Mouse (Mus musculus): ENCODE data around the gene Rer1.
"Not testable (repeated sequence)": the region's sequence is repeated elsewhere in the genome, so short reads cannot be mapped to it uniquely, and the experiment has no call there.

Rer1 gene

DNA sequence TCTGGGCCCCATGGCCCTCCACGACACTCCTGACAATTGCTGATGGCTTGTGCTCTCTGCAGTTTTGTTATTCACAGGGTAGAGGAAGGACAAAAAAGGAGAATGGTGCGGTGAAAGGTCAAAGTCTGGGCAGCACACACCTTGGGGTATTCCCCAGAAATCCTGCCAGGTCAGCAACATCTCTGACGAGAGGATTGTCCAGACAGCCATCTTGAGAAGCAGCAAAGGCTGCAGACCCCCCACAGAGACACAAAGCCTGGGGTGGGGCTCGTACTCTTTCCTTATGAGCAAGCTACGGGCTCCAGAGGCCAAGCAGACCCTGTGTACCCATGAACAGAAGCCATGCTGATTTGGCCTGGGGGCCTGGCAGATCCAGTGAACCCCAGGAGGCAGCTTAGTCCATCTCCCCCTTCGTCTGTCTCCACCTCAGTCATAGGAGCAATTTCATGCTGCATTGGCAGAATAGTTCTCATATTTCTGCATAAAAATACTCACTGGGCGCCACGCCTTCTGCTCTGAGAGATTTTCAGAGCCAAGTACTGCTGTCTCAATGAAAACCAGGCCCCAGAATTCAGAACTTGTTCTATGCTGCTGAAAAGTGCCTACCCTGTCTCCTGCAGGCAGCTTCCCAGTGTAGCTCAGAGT, 27.7 kb upstream of the Rer1 start:
- peak in 1 of 2 experiments; percentile 29 for DNase-seq

DNA sequence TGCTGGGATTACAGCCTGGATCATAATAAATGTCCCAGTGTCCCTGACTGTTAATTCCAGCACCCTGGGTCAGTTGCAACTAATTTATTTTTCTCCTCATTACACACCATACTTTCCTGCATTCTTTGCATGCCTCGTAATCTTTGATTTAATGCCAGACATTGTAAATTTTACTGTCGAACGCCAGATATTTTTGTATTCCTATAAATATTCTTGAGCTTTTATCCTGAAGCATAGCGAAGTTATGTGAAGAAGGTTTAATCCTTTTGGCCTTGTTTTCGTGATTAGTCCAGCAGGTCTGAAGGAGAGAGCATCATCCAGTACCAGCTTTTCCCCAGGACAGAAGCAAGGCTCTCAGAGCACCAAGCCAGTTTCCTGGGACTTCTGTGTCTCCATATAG, 23.3 kb upstream of the Rer1 start:
- DNase-seq = no peak

DNA sequence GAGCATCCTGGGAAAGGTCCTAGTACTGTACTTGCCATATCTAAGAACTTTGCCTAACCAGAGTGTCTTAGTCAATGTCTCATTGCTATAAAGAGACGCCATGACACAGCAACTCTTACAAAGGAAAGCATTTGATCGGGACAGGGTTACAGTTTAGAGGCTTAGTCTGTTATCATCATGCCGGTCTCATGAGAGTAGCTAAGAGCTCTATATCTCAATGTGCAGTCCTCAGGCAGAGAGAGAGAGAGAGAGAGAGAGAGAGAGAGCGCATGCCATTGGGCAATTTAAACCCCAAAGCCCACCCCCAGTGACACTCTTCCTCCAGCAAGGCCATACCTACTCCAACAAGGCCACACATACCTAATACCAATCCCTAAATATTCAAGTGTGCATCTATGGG, 21.7 kb upstream of the Rer1 start:
- no peak for DNase-seq

DNA sequence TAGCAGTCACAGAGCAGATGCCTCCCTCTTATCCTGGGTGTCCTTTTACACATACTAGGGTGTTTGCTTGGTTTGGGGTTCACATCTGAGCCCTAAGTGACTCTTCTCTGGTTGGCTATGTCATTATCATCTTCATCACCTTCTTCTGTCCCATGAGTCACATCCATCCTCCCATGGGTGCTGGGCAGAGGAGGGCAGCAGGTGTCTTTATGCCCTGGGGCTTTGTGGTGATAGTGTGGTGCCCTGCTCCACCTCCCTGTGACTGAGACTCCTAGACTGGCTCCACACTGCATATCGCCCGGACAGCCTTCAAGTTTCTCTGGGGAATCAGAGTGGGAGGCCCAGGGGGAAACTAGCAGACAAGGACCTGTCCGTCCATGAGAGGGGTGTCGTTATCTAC, 12.4 kb upstream of the Rer1 start:
- DNase-seq = no peak

DNA sequence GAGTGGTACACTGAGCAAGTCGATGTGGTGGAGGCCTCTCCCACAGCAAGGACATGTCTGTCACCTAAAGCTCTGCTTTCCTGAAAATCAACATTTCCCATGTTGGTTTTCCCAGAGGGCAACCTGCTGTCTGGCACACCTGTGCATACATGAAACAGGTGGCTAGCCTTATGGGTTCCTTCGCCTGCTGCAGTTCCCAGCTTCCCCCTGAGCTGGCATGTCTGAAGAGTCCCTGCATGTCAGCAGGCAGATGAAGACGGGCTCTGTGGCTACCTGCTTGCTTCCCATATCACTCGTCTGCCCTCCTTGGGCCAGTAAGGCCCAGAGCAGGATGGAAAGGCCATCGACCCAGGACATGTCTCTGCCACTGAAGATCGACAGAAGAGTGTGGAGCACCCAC, 11.3 kb upstream of the Rer1 start:
- DNase-seq = no peak

DNA sequence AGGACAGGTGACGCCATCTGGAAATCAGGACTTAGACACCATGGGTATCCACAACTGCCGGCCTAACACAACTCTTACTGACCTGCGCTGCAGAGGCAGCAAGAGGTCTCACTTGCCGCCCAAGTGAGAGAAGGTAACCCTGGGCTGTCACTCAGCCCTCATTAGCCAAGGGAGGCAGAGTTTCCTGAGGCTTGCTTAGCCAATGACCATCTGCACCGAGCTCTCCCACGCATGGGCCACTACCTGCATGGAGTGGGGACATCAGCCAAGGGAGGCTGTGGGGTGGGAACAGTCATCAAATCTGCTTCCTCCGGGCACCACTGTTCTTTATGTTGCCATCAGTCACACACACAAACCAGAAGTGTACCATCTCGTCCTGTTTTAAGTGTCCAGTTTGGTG, 9.8 kb upstream of the Rer1 start:
- no peak for DNase-seq

DNA sequence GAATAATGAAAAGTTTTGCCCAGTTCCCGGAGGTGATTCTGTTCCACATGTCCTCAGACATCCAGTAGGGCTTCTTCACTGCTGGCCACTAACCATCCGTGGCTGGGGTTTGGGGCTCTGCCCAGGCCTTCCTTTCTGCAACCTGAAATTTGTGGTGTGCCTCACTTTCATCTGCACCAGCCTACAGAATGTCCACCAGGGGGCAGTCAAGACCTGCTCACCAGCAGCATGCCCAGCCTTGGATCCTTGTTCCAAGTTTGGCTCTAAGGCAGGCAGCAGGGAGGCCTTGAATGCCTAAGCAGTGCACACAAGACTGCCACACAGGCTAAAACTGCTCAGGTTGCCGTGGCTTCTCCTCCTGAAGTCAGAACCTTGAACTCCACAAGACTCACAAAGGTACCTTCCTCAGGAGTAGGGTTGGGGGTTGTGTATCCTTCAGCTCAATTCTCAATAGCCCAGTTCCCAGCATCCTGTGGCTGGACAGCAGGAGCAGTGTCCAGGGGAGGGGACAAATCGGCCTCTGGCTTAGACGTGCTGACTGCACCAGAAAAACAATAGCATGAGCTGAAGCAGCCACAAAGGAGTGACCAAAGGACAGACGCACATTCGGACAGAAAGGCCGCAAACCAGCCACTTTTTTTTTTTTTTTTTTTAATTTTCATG, 9.2 kb upstream of the Rer1 start:
- DNase-seq = peak; percentile 86 to 89

DNA sequence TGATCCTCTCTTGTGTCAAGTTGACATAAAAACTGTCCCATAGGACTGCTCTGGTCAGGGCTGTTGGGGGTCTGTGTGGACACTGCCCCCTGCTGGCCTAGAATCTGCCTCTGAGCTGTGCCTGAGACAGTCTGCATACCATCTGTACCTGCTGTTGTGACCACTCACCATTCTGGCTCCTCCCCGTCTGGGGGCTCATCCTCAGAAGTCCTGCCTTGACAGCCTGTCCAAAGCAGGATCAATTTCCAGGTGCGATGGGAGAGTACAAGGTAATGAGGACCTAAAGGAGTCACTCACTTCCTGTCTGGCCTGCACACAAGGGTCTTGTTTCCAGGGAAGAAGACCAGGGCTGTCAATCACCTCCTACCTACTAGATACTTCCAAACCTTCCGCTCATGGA, 8.4 kb upstream of the Rer1 start:
- peak; percentile 58 to 70 for DNase-seq

DNA sequence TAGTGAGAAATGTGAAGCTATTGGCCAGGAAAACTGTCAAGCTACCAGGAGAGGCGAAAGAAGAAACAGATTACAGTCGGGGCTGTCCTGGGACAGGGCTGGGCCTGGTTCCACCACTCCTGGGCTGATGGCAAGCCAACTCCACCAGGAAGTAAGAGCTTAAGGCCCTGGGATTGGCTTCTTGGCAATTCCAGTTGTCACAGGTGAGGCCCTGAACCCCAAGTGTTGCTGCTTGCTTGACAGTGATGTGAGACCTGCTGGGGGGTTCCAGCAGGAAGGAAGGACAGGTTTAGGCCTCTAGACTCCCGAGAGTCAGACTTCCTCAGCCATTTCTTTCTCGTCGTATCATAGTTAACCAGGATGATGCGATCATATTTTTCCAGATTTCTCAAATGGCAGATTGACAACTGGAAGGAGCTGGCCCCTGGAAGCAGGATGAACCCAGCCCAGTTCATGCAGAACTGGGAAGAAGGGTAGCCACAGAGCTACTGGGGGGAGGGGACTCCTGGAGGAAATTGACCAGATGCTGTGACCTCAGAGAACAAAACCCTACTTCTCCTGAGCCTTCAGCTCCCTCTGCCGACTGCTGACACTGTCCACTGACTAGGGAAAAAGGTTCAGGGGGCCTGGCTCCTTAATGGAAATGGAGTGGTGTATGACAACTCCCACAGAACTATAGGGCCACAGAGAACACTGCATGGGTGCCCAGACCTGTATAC, 7.4 kb upstream of the Rer1 start:
- DNase-seq = no peak

DNA sequence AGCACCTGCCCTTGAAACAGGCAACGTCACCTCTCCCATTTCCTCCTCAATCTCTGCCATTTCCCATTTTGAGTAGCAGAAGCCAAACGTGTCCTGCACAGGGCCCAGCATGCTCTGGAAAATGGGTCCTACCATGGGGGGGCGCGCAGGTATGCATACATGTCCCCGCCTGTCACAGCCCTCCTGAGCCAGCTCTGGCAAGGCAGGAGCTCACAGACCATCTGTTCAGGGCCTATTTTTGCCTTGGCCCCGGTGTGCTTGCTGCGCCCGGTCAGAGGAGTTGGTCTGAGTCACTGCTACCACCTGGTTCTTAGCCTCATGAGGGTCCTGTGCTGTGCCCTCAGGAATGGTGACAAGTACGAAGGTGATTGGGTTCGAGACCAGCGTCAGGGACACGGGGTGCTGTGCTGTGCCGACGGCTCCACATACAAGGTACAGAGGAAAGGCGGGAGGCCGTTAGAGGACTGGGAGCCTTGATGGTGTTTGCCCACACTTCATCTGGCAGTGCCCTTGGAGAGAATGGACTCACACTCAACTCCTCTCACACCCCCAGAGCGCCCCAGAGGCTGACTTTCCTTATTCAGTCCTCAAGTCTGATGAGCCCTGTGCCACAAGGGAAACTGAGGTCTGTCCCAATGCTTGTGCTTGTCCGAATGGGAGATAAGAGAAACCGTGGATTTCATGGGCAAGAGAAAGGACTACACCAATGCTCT, 6.7 kb upstream of the Rer1 start:
- no peak for DNase-seq

DNA sequence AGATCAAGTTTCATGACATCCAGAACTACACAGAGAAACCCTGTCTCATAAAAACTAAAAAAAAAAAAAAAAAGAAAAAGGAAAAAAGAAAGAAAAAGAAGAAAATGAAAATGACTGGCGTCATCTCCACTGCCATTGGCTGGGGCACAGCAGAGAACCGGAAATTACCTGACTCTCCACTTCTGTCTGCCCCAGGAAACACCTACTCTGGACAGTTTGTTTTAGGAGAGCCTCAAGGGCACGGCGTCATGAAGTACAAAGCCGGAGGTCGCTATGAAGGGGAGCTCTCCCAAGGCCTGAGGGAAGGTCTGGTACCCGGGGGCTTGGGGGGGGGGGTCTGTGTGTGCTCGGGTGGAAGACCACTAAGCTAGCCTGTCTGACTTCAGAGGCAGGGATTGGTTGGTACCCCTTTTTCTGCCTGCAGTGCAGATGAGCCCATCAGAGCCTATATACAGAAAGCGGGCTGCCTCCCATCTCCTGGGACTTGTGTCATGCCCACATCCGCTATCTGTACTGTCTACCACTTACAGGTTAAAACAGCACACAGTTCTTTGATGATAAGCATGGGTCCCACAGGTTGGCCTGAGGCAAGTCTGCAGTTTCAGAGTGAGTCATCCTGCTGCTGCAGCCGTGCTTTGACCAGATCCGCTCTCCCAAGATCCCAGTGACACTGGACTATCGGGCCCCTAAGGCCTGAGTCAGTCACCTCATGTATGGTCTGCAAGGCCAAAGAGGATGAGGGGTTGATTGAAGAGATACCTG, 4.7 kb upstream of the Rer1 start:
- DNase-seq = no peak

DNA sequence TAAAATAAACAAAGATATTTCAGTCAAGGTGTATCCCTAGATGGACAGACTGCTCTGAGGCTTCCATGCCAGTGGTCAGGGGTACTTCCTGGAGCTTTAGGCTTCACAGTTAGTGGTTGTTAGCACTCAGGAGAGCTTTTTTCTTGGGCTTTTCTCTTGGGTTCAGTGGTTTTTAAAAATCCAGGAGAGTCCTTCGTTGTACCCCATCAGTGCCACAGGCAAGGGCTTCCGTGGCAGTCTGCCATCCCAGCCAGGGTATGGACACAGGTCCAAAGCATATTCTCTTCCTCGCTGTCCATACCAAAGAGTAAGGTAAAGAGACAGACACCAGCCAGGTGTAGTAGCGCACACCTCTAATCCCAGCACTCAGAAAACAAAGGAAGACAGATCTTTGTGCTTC, 4.0 kb upstream of the Rer1 start:
- no peak for DNase-seq

DNA sequence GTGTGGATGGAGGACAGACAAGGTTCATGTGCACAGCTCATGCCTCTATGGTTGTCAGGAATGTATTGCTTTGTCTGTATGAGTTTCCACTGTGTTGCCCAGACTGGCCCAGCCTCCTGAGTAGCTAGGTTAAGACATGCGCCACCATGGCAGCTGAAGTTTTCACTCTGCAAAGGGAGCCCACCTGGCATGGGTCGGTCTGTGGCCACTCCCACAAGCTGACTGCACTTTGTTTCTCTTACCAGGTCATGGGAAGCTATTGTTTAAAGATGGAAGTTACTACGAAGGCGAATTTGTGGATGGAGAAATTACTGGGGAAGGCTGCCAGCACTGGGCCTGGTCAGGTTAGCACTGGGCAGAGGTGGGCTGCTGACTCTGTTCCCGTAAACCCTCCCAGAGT, 3.1 kb upstream of the Rer1 start:
- DNase-seq = no peak

DNA sequence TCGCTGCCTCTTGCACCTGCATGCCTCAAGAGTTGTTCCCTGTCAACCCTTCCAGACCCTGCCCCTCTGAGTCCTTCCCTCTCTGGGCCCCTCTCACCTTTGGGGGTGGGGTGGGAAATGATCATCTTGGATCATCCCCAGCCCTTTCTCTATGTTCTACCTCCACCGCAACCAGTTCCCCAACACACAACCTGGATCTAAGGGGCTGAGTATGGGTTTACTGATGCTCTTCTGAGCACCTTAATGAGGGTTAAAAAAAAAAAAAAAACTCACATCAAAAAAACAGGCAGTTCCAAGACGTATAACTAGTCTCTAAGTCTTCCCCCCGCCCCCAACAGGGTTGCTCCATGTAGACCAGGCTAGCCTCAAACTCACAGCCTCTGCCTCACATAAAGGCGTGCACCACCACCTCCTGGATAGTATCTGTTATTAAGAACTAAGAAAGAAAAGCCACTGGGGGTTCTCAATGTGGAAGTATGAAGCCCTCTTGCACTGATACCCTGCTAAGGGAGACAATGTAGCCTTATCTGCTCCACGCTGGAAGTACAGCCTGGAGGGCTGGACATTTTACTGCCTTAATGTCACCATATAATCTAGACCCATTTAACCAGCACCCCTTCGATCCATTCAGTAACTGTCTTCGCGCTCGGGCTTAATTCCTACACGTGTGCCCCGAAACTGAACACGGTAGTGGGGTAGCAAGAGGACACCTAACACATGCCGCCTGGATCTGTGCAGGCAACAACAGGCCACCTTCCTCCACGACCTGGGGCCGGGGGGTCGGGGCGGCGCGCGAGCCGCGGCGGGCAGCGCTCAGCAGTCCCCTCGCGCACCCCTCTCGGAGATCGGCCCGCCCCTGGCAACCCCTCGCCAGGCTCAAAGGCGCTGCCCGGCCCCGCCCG, 725 bp downstream of the Rer1 start:
- no peak for DNase-seq

DNA sequence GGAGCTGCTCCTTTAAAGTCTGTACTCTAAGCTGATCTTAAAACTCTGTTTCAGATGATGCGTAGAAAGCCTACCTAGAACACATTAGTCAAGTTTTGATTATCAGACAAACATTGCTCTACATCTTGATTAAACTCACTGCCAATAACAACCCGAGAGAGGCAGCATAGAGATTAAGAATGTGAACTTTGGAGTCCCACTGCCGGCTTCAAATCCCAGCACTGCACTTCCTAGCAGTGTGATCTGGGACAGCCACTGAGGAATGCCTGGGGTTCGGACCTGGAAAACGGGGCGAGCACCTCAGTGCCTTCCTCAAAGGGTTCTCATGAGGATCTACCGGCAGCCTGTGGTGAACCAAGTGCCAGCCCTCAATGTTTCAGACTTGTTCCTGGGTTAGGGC, 1.8 kb downstream of the Rer1 start:
- no peak for DNase-seq

DNA sequence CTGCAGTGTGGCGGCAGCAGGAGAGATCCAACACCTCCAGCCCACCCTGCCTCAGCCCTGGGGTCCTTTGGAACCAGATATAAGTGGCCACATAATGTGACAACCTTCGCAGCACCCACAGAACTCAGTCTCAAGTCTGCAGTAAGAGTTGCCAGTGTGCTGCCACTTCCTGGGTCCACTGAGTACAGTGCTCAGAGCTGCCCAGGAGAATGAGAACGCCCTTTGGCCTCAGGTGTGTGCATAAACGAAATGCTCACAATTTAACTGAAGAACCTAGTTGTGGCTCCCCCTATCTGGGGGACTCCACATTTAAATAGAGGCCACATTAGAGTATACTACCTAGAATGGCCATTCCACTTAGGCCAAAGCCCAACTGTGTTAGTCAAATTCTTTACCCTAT, 2.6 kb downstream of the Rer1 start:
- DNase-seq = no peak

DNA sequence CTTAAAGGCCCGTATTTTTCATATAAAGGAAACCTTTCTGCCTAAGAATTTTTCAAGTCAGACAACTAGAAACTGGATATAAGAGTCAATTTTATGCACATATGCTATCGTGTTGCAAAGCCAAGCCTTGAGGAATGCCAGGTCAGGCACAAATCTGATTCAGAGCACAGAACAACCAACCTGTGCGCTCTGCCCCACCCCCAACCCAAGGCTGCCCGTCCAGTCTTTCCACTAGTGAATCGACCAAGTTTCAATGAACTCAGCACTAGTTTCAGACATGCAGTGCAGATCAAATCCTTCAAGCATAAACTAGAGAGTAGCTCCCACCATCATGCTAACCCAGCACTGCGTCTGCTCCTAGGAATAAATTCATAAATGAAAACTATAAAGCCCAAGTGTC, 6.5 kb downstream of the Rer1 start:
- DNase-seq = no peak

DNA sequence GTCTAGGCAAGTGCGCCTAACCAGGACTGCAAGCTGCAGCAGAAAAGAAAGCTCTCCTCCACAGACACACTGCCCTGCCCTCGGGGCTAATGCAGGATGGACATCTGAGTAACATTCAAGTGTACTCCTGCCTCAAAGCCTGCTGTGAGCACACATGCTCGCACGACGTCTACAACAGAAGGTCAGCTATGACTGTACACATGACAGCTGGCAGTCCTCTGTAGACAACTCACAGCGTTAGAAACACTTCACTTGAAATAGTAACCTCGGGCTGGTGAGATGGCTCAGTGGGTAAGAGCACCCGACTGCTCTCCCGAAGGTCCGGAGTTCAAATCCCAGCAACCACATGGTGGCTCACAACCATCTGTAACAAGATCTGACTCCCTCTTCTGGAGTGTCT, 7.4 kb downstream of the Rer1 start:
- not testable (repeated sequence) for DNase-seq

DNA sequence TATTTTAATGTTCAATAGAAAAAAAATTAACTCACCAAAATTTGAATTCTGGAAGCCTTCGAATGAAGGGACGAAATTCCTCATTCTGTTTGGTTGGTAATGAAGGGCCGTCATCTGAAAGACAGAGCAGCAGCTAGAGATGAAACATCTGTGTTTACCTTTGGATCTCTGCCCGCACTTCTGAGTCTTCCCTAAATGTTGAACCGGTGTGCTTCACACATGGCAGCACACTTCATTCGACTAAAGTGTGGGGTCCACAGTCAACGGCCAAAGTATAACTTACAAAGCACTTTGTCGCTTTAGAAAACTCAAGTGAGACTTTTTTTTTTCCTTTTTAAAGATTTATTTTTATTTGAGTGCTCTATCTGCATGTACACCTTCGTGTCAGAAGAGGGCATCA, 9.5 kb downstream of the Rer1 start:
- DNase-seq = no peak

DNA sequence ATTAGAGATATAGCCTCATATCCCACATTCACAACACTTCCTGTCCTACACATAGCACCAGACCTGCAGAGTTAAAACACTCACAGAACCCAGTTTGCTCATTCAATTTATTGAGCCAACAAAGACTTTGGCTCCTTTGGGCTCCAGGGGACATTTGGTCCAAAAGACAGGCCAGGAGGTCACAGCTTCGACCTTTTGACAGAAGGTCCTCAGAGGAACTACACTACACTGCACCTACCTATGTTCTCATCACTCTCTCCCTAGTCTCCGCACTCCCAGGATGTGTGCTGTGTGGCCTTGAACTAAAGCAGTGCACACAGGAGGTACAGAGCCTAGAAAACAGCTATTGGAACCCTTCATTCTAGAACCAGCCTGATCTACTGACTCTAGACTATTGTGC, 10.4 kb downstream of the Rer1 start:
- no peak for DNase-seq

DNA sequence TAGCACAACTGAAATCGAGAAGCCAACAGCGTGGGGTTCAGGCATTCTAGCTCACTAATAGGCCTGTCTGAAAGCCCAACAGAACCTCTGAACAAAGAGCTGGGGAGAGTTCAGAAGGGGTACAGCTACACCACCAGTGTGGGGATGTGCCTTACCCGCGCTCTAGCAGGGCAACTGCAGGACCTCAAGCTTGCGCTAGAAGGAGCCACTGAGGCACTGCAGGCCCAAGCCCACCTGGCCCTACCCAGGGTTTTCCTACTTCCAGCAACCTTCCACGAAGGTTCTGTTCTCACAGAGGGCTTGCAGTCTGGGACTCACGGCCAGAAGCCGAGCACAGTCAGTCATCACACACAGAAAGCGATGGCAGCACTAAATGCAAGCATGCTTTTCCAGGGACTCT, 11.0 kb downstream of the Rer1 start:
- DNase-seq = no peak

DNA sequence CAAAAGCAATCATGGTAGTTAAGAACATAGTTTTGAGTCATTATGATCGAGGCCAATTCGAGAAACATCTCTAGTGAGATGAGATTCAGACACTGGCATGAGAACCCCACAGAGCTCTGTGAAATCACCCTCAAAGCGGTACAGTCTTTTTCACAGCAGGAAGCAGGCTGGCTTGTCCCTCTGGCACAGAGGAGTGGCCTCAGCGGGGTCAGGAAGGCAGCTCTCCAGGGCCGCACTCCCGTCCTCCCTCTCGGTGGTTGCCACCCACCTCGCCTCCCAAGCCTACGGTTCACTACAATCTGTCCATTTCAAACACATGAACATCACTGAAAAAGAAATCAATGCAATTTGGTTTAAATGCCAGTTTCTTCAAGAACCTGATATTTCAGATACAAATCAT, 11.8 kb downstream of the Rer1 start:
- no peak for DNase-seq

Data from lung, postnatal 4 days (tissue).